Mouse (Mus musculus) olfactory bulb, adult 2 months (tissue): ENCODE results near the gene Acd.

Source experiments
- CTCF ChIP-seq: fragments of 200-500 bp; IDR thresholded peaks from 2 replicates; pipeline ENCODE4 v1.5.1; 2012; ENCODE audit warnings: low read depth, mild to moderate bottlenecking, low read length, moderate library complexity; ENCODE audit not compliant: insufficient read depth
- POLR2A ChIP-seq: fragments of 200-500 bp; IDR thresholded peaks from 2 replicates; pipeline ENCODE4 v1.6.1; 2012; ENCODE audit warnings: mild to moderate bottlenecking, low read depth, low read length, moderate library complexity; ENCODE audit not compliant: insufficient read depth

- TF ChIP-seq POLR2A (no peak), CTCF (no peak)
Observed at GRCm38 (mm10) chr8:105702001-105702401, 1.1 kb upstream of the Acd start.
